Mouse (Mus musculus) MEL (cell line): ENCODE data around the gene Ugt1a9. TPM values are rescaled to one million over a fixed set of nuclear protein-coding genes. Genes with fewer than 3 reads are reported as not detected.

Experiments used
- DNase-seq: peaks from one replicate; pipeline ENCODE4 v3.0.0; 2011; ENCODE audit warnings: low read depth, low spot score
- H3K27ac ChIP-seq: 2 replicates; pipeline ENCODE4 v1.5.1; 2012; ENCODE audit warnings: low read depth, mild to moderate bottlenecking, control low read depth, low read length, moderate library complexity; ENCODE audit not compliant: control insufficient read depth
- H3K27me3 ChIP-seq, 2 experiments: fragments of 150-350 bp in 1 of 2; sonication (generic) in 1 of 2; 2 replicates each; pipeline ENCODE4 v1.6.1; 2012; ENCODE audit warnings: low read length in 2 of 2, mild to moderate bottlenecking in 2 of 2, improper control_type of control experiment in 1 of 2, moderate library complexity in 1 of 2; ENCODE audit not compliant: insufficient read depth in 2 of 2, control insufficient read depth in 1 of 2
- H3K36me3 ChIP-seq, 2 experiments: 2 replicates each; pipeline ENCODE4 v1.6.1; 2012 to 2014; ENCODE audit warnings: low read length in 2 of 2, improper control_type of control experiment in 1 of 2, inconsistent platforms in 1 of 2, mild to moderate bottlenecking in 1 of 2; ENCODE audit not compliant: insufficient read depth in 2 of 2, control insufficient read depth in 1 of 2
- H3K4me1 ChIP-seq, 2 experiments: fragments of 150-350 bp in 1 of 2; sonication (generic) in 1 of 2; 2 replicates each; pipeline ENCODE4 v1.6.1; 2012; ENCODE audit warnings: low read length in 2 of 2, improper control_type of control experiment in 1 of 2, mild to moderate bottlenecking in 1 of 2; ENCODE audit not compliant: insufficient read depth in 2 of 2, control insufficient read depth in 1 of 2
- H3K4me3 ChIP-seq, 2 experiments: fragments of 150-350 bp in 1 of 2; sonication (generic) in 1 of 2; 2 replicates each; pipeline ENCODE4 v1.5.1; 2012; ENCODE audit warnings: low read depth in 2 of 2, low read length in 2 of 2, mild to moderate bottlenecking in 2 of 2, moderate library complexity in 2 of 2, control low read depth in 1 of 2, improper control_type of control experiment in 1 of 2; ENCODE audit not compliant: control insufficient read depth in 1 of 2, insufficient read depth in 1 of 2
- H3K79me2 ChIP-seq: 2 replicates; pipeline ENCODE4 v1.6.1; 2012; ENCODE audit warnings: mild to moderate bottlenecking, low read length, moderate library complexity; ENCODE audit not compliant: control insufficient read depth, poor library complexity, insufficient read depth
- H3K9ac ChIP-seq: 2 replicates; pipeline ENCODE4 v1.6.1; 2012; ENCODE audit warnings: low read depth, mild to moderate bottlenecking, control low read depth, low read length, moderate library complexity; ENCODE audit not compliant: control insufficient read depth, poor library complexity, severe bottlenecking
- H3K9me3 ChIP-seq: fragments of 150-350 bp; sonication (generic); replicated peaks from 2 replicates; pipeline ENCODE4 v1.6.1; 2012; ENCODE audit warnings: mild to moderate bottlenecking, low read length, improper control_type of control experiment, moderate library complexity; ENCODE audit not compliant: insufficient read depth
- BHLHE40 ChIP-seq: IDR thresholded peaks from 2 replicates; pipeline ENCODE4 v1.6.1; 2012; ENCODE audit warnings: low read depth, mild to moderate bottlenecking, inconsistent platforms, low read length, improper control_type of control experiment, borderline replicate concordance
- CHD2 ChIP-seq: IDR thresholded peaks from 2 replicates; pipeline ENCODE4 v1.6.1; 2011; ENCODE audit warnings: low read length, improper control_type of control experiment
- CTCF ChIP-seq, 3 experiments: IDR thresholded peaks in 2 of 3; conservative IDR thresholded peaks in 1 of 3; 2 replicates each; pipeline ENCODE4 v1.5.1; 2011 to 2012; ENCODE audit warnings: low read length in 3 of 3, low read depth in 2 of 3, mild to moderate bottlenecking in 2 of 3, improper control_type of control experiment in 1 of 3, inconsistent platforms in 1 of 3, mixed read lengths in 1 of 3, moderate library complexity in 1 of 3; ENCODE audit not compliant: control insufficient read depth in 1 of 3, insufficient read depth in 1 of 3, poor library complexity in 1 of 3, severe bottlenecking in 1 of 3
- EP300 ChIP-seq, 2 experiments: IDR thresholded peaks; 2 replicates each; pipeline ENCODE4 v1.6.1; 2011; ENCODE audit warnings: improper control_type of control experiment in 2 of 2, low read length in 2 of 2, low read depth in 1 of 2, mild to moderate bottlenecking in 1 of 2
- ETS1 ChIP-seq: IDR thresholded peaks from 2 replicates; pipeline ENCODE4 v1.6.1; 2012; ENCODE audit warnings: low read depth, mild to moderate bottlenecking, inconsistent platforms, low read length, improper control_type of control experiment, moderate library complexity
- GABPA ChIP-seq: IDR thresholded peaks from 2 replicates; pipeline ENCODE4 v1.6.1; 2012; ENCODE audit warnings: low read depth, mild to moderate bottlenecking, inconsistent platforms, low read length, improper control_type of control experiment, moderate library complexity
- GATA1 ChIP-seq: IDR thresholded peaks from 2 replicates; pipeline ENCODE4 v1.6.1; 2011; ENCODE audit warnings: low read depth, low read length, improper control_type of control experiment
- MAFK ChIP-seq: IDR thresholded peaks from 2 replicates; pipeline ENCODE4 v1.6.1; 2011; ENCODE audit warnings: low read depth, mild to moderate bottlenecking, low read length, improper control_type of control experiment, borderline replicate concordance
- MEF2A ChIP-seq: IDR thresholded peaks from 2 replicates; pipeline ENCODE4 v1.6.1; 2014; ENCODE audit warnings: low read depth, mild to moderate bottlenecking, inconsistent platforms, low read length, improper control_type of control experiment; ENCODE audit not compliant: poor library complexity, insufficient replicate concordance, severe bottlenecking; ENCODE audit errors: extremely low read depth
- MYB ChIP-seq: IDR thresholded peaks from 2 replicates; pipeline ENCODE4 v1.6.1; 2011; ENCODE audit warnings: mild to moderate bottlenecking, low read depth, low read length, improper control_type of control experiment
- NELFE ChIP-seq: IDR thresholded peaks from 2 replicates; pipeline ENCODE4 v1.6.1; 2011; ENCODE audit warnings: low read depth, low read length, improper control_type of control experiment
- NRF1 ChIP-seq: IDR thresholded peaks from 2 replicates; pipeline ENCODE4 v1.6.1; 2014; ENCODE audit warnings: low read depth, mild to moderate bottlenecking, inconsistent platforms, low read length, improper control_type of control experiment, moderate library complexity; ENCODE audit not compliant: poor library complexity, insufficient read depth, severe bottlenecking
- POLR2AphosphoS2 ChIP-seq: IDR thresholded peaks from 2 replicates; pipeline ENCODE4 v1.6.1; 2011; ENCODE audit warnings: low read length, improper control_type of control experiment
- POLR2AphosphoS5 ChIP-seq: IDR thresholded peaks from 2 replicates; pipeline ENCODE4 v1.6.1; 2012; ENCODE audit warnings: low read depth, borderline replicate concordance, mild to moderate bottlenecking, inconsistent platforms, low read length, moderate library complexity, mixed read lengths
- RCOR1 ChIP-seq: IDR thresholded peaks from 2 replicates; pipeline ENCODE4 v1.6.1; 2012; ENCODE audit warnings: low read depth, mild to moderate bottlenecking, inconsistent platforms, low read length, improper control_type of control experiment
- SMC3 ChIP-seq: IDR thresholded peaks from 2 replicates; pipeline ENCODE4 v1.6.1; 2011; ENCODE audit warnings: low read depth, low read length, improper control_type of control experiment
- TAL1 ChIP-seq: IDR thresholded peaks from 2 replicates; pipeline ENCODE4 v1.6.1; 2012; ENCODE audit warnings: mild to moderate bottlenecking, inconsistent platforms, low read length, moderate library complexity, mixed read lengths
- TCF12 ChIP-seq: IDR thresholded peaks from 2 replicates; pipeline ENCODE4 v1.6.1; 2014; ENCODE audit warnings: low read depth, mild to moderate bottlenecking, inconsistent platforms, low read length, improper control_type of control experiment, moderate library complexity
- UBTF ChIP-seq: IDR thresholded peaks from 2 replicates; pipeline ENCODE4 v1.6.1; 2012; ENCODE audit warnings: low read depth, mild to moderate bottlenecking, inconsistent platforms, low read length, improper control_type of control experiment, moderate library complexity, borderline replicate concordance; ENCODE audit not compliant: insufficient read depth
- USF2 ChIP-seq, 2 experiments: IDR thresholded peaks; 2 replicates each; pipeline ENCODE4 v1.6.1; 2011 to 2012; ENCODE audit warnings: improper control_type of control experiment in 2 of 2, low read length in 2 of 2, borderline replicate concordance in 1 of 2, inconsistent platforms in 1 of 2, low read depth in 1 of 2, mild to moderate bottlenecking in 1 of 2; ENCODE audit not compliant: insufficient read depth in 1 of 2
- ZC3H11A ChIP-seq: IDR thresholded peaks from 2 replicates; pipeline ENCODE4 v1.6.1; 2012; ENCODE audit warnings: low read depth, mild to moderate bottlenecking, inconsistent platforms, low read length, improper control_type of control experiment
- ZKSCAN1 ChIP-seq: IDR thresholded peaks from 2 replicates; pipeline ENCODE4 v1.6.1; 2012; ENCODE audit warnings: low read depth, mild to moderate bottlenecking, inconsistent platforms, low read length, improper control_type of control experiment, moderate library complexity
- polyA plus RNA-seq, 2 experiments: library from polyadenylated mRNA; stranded (reverse) in 1 of 2; unstranded in 1 of 2; fragments of >175 nt in 1 of 2; fragments of >200 nt in 1 of 2; gene quantifications; 2 replicates each; pipeline versions ENCODE4 v1.2.1 to v1.2.4; 2012; ENCODE audit warnings: low replicate concordance in 2 of 2, low read depth in 1 of 2; ENCODE audit not compliant: insufficient read length in 2 of 2, insufficient read depth in 1 of 2, missing spikeins in 1 of 2
- total RNA-seq: library from RNA; depleted of rRNA; stranded (reverse); fragments of 300-350 nt; gene quantifications from 2 replicates; pipeline ENCODE4 v1.2.3, GENCODE M21; 2012

Gene Ugt1a9
- total and polyA plus RNA-seq, 3 experiments, result not detected

DNA sequence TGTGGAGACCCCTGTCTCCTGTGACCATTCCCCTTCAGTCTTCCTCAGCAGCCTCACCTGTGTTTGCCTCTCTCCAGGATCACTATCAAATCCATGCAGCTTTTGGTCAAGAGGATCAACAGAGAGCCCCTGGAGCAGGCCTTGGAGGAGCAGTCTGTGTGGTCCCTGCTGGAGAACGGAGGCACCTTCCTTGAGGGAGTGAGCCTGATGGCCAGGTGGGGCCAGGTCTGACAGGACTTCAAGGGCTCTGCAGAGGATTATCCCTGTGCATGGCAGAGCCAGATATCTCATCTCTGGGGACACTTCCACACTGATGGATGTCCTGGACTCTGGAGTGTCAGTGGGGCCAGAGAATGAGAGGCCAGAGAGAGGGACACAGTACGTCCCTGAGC lies 184.9 kb downstream of the Ugt1a9 start:
- 0 out of 4 replicates have a peak, but pooled peaks cover 0 to 3% of the 10 kb centered on the region in 2 experiments for H3K4me1 ChIP-seq
- no peaks in the 10 kb centered on the region for H3K79me2 ChIP-seq
- H3K36me3 ChIP-seq, result no peaks in the 10 kb centered on the region
- TF ChIP-seq UBTF (no peak), RCOR1 (no peak), GABPA (no peak), USF2 (IDR thresholded peaks at IDR 0.05; ENCODE audit: borderline replicate concordance in 1 of 2, insufficient read depth in 1 of 2, low read depth in 1 of 2, low read length in 2 of 2) (no peak), NELFE (no peak), POLR2AphosphoS5 (no peak), EP300 (IDR thresholded peaks at IDR 0.05; ENCODE audit: low read depth in 1 of 2, low read length in 2 of 2) (no peak), ZC3H11A (no peak), TAL1 (no peak), POLR2AphosphoS2 (no peak), ETS1 (no peak), CHD2 (no peak), TCF12 (no peak), GATA1 (no peak)
- no peak overlapping the region for H3K4me3 ChIP-seq
- H3K27ac ChIP-seq, result no peak overlapping the region
- no peaks in the 10 kb centered on the region for H3K27me3 ChIP-seq
- no peak overlapping the region for H3K9ac ChIP-seq
- H3K9me3 ChIP-seq, result no peaks in the 10 kb centered on the region
- DNase-seq, result no peak

DNA sequence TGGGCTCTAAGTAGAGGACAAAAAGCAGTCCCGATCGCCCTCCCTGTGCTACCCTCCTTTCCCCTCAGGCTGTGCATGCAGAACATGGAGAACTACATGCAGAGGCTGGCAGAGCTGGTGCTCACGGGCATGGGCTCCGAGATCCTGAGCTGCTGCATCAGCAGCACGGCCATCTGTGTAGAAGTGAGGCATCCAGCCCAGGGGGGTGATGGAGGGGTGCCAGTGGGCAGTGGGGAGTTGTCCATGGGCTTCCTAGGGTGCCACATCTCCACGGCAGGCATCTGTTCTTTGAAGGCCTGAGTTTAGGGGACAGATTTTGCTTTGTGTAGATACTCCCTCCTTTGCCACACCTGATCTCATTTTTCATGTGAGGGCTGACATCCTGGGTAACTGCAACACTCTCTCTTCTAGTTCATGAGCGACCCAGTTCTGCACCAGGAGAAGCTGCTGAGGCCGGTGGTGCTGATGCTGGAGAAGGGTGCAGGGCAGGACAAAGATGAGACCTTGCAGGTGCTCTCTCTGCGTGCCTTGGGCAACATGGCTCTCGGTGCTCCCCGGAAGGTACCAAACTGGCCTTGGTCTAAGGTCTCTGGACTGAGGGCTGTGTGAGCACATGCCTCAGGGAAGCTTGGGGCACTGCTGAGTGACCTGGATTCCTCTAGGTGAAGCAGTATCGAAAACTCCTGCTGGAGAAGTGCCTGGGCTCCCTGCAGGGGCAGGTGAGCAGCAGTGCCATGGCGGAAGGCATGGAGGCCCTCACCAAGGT lies 185.6 kb downstream of the Ugt1a9 start:
- no peaks in the 10 kb centered on the region for H3K27me3 ChIP-seq
- H3K4me3 ChIP-seq, result no peak overlapping the region
- 0 out of 4 replicates have a peak, but pooled peaks cover 0 to 3% of the 10 kb centered on the region in 2 experiments for H3K4me1 ChIP-seq
- H3K27ac ChIP-seq, result no peak overlapping the region
- TF ChIP-seq MAFK (no peak), BHLHE40 (no peak), MYB (no peak), ZKSCAN1 (no peak), MEF2A (no peak), POLR2AphosphoS2 (no peak), ZC3H11A (no peak), NRF1 (no peak), ETS1 (no peak), TAL1 (no peak), POLR2AphosphoS5 (no peak), RCOR1 (no peak), CTCF (IDR thresholded peaks at IDR 0.05 in 2 of 3, conservative IDR thresholded peaks at IDR 0.05 in 1 of 3; ENCODE audit: control insufficient read depth in 1 of 3, insufficient read depth in 1 of 3, low read depth in 2 of 3, low read length in 3 of 3, poor library complexity in 1 of 3, severe bottlenecking in 1 of 3) (no peak), SMC3 (no peak)
- no peak for DNase-seq
- H3K36me3 ChIP-seq, result peaks cover 0 to 4% of the 10 kb centered on the region in 2 experiments; a peak in 2 of 4 replicates
- H3K79me2 ChIP-seq, result no peaks in the 10 kb centered on the region
- H3K9me3 ChIP-seq, result no peaks in the 10 kb centered on the region
- H3K9ac ChIP-seq, result no peak overlapping the region
